Mouse (Mus musculus) fat pad, adult 2 months (tissue): ENCODE data around the gene Nutm2.
"Not testable (repeated sequence)": the region's sequence is repeated elsewhere in the genome, so short reads cannot be mapped to it uniquely, and the experiment has no call there.

Experiments used
- DNase-seq: peaks from one replicate; pipeline ENCODE4 v3.0.0-alpha.2; 2011; ENCODE audit warnings: low read depth, low spot score; ENCODE audit errors: extremely low read depth

The Nutm2 gene

GRCm38 (mm10) chr13:50467007-50467406, at the start of gene Nutm2:
Gene Nutm2, plus strand, starts transcription at chr13:50467307.
- DNase-seq = no peak

GRCm38 (mm10) chr13:50417389-50418183, 49.5 kb upstream of the Nutm2 start, which contains the start of gene Fbxw17:
Gene Fbxw17, plus strand, starts transcription at chr13:50417864.
- peak; percentile 2 for DNase-seq

- DNase-seq = no peak
Observed at GRCm38 (mm10) chr13:50418421-50418820, 48.7 kb upstream of the Nutm2 start.

GRCm38 (mm10) chr13:50423625-50424209, 43.4 kb upstream of the Nutm2 start:
- DNase-seq = no peak

GRCm38 (mm10) chr13:50424517-50424916, 42.6 kb upstream of the Nutm2 start:
- no peak for DNase-seq

- no peak for DNase-seq
Observed at GRCm38 (mm10) chr13:50426686-50427085, 40.4 kb upstream of the Nutm2 start.

GRCm38 (mm10) chr13:50443812-50444211, 23.3 kb upstream of the Nutm2 start, which contains the start of gene Gm47429:
Gene Gm47429, minus strand, starts transcription at chr13:50443912.
- DNase-seq = no peak

- no peak for DNase-seq
Observed at GRCm38 (mm10) chr13:50445261-50445660, 21.8 kb upstream of the Nutm2 start.

GRCm38 (mm10) chr13:50452266-50452665, 14.8 kb upstream of the Nutm2 start:
- DNase-seq = not testable (repeated sequence)

GRCm38 (mm10) chr13:50453426-50453825, 13.7 kb upstream of the Nutm2 start:
- no peak for DNase-seq

- not testable (repeated sequence) for DNase-seq
Observed at GRCm38 (mm10) chr13:50460433-50460832, 6.7 kb upstream of the Nutm2 start.

- DNase-seq = no peak
Observed at GRCm38 (mm10) chr13:50464621-50465562, 2.2 kb upstream of the Nutm2 start.

- not testable (repeated sequence) for DNase-seq
Observed at GRCm38 (mm10) chr13:50488510-50488909, 21.4 kb downstream of the Nutm2 start.

GRCm38 (mm10) chr13:50510470-50511343, 43.6 kb downstream of the Nutm2 start:
- not testable (repeated sequence) for DNase-seq
